In genomic region chr9:42674017-42674412, GRCm38 (mm10) we compare ENCODE assay signal across 8 mouse cellular contexts.
DNase-seq lines count a peak whose midpoint lies in the region; ATAC-seq lines count a peak whose summit lies in the region.

No protein-coding gene starts in this region.

- H3K36me3 ChIP-seq in embryonic facial prominence, embryonic 13.5 days: no peaks in the 10 kb centered on the region
- no peaks in the 10 kb centered on the region for H3K36me3 ChIP-seq in limb, embryonic 13.5 days

- intact Hi-C loops in left cerebral cortex, postnatal 4 days (cut with DNase I): no loop called here
- intact Hi-C loops in left cerebral cortex, postnatal 25 days (cut with DNase I): no loop called here

- peak; percentile 12 for DNase-seq in left cerebral cortex, postnatal 4 days
- DNase-seq in left cerebral cortex, postnatal 25 days (ENCODE audit: low spot score in 2 of 2): no peak
- peak; percentile 20 for DNase-seq in kidney, adult 11 months
- DNase-seq in adrenal gland, postnatal 4 days (ENCODE audit: low spot score in 2 of 2): no peak
- DNase-seq in cerebellum, postnatal 36 days: no peak

- no peak for ATAC-seq in embryonic facial prominence, embryonic 13.5 days (ENCODE audit: insufficient number of reproducible peaks, insufficient read depth, low FRiP score, low TSS enrichment, low read depth)
- no peak for ATAC-seq in limb, embryonic 13.5 days (ENCODE audit: low FRiP score, low read depth)
- ATAC-seq in frontal cortex, adult (ENCODE audit: low TSS enrichment): no peak

- WGBS in embryonic facial prominence, embryonic 13.5 days: 67% methylated on average over 5 of the region's 5 CpGs
- WGBS in limb, embryonic 13.5 days: 41% methylated on average over 5 of the region's 5 CpGs

- H3K4me2 ChIP-seq in embryonic facial prominence, embryonic 13.5 days: no peak overlapping the region
- peak overlapping the region; percentile 25; the same call in 1 of the 2 replicates for H3K4me2 ChIP-seq in limb, embryonic 13.5 days (replicated peaks)

- no peaks in the 10 kb centered on the region for H3K27me3 ChIP-seq in embryonic facial prominence, embryonic 13.5 days
- H3K27me3 ChIP-seq in limb, embryonic 13.5 days: no peaks in the 10 kb centered on the region; the same call in 1 of the 2 replicates

- no peak overlapping the region for H3K4me3 ChIP-seq in embryonic facial prominence, embryonic 13.5 days
- no peak overlapping the region for H3K4me3 ChIP-seq in limb, embryonic 13.5 days

- no peaks in the 10 kb centered on the region for H3K9me3 ChIP-seq in embryonic facial prominence, embryonic 13.5 days
- no peaks in the 10 kb centered on the region for H3K9me3 ChIP-seq in limb, embryonic 13.5 days

- 0 out of 2 replicates have a peak overlapping the region, but pooled peaks have one; percentile 27 for H3K9ac ChIP-seq in embryonic facial prominence, embryonic 13.5 days
- H3K9ac ChIP-seq in limb, embryonic 13.5 days: no peak overlapping the region

- peaks cover 18% of the 10 kb centered on the region for H3K4me1 ChIP-seq in embryonic facial prominence, embryonic 13.5 days
- H3K4me1 ChIP-seq in limb, embryonic 13.5 days: peaks cover 27% of the 10 kb centered on the region

- H3K27ac ChIP-seq in embryonic facial prominence, embryonic 13.5 days: peak overlapping the region; percentile 11; the same call in 1 of the 2 replicates
- 0 out of 2 replicates have a peak overlapping the region, but pooled peaks have one; percentile 81 for H3K27ac ChIP-seq in limb, embryonic 13.5 days

Comparison
In these comparisons a context has a peak if more than half of its experiments do, and no peak if none do; other contexts are left out.
1. DNase-seq: peak in left cerebral cortex, postnatal 4 days (single experiment) and kidney, adult 11 months (single experiment); none in left cerebral cortex, postnatal 25 days (0 of 2), adrenal gland, postnatal 4 days (0 of 2) and cerebellum, postnatal 36 days (0 of 2).